Comparison of ENCODE assay signal across 8 mouse cellular contexts in the genomic region with DNA sequence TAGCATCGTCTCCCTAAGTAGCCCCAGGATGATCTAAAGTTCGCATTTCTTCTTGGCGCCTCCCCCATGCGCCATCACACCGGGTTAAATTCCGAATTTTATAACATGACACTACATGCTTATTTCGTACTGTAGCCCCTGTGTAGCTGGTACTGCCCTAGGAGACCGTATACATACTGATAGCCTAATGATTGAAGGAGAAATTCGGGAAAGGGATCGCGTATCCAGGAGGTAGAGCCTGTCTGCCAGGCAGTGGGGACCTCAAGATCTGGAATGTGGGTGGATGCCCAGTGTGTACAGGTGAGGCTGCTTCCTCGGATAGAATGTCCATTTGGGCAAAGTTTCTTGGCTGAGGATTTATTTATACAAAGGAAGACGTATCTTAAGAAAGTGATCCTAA. TPM values are rescaled to one million over a fixed set of nuclear protein-coding genes. Genes with fewer than 3 reads are reported as not detected.
A peak's percentile ranks its signal among the peaks of the same experiment; 100 is the strongest.
DNase-seq lines count a peak whose midpoint lies in the region; ATAC-seq and TF ChIP-seq lines count a peak whose summit lies in the region.

No protein-coding gene starts in this region.

- ATAC-seq in heart, embryonic 11.5 days (replicated peaks; ENCODE audit: insufficient number of reproducible peaks, low FRiP score, low TSS enrichment): no peak
- no peak for ATAC-seq in hindbrain, embryonic 12.5 days (ENCODE audit: low FRiP score)

- peak overlapping the region; percentile 91 for H3K4me3 ChIP-seq in heart, embryonic 11.5 days (ENCODE audit: low read depth, low read length)
- peak overlapping the region; percentile 88 for H3K4me3 ChIP-seq in bone marrow, adult 2 months (replicated peaks; ENCODE audit: control insufficient read depth, low read depth, low read length)
- peak overlapping the region; percentile 89 for H3K4me3 ChIP-seq in hindbrain, embryonic 12.5 days
- H3K4me3 ChIP-seq in midbrain, embryonic 10.5 days: peak overlapping the region; percentile 94

- no peaks in the 10 kb centered on the region for H3K9me3 ChIP-seq in heart, embryonic 11.5 days (replicated peaks; ENCODE audit: control insufficient read depth, low read length)
- H3K9me3 ChIP-seq in hindbrain, embryonic 12.5 days (replicated peaks): no peaks in the 10 kb centered on the region
- no peaks in the 10 kb centered on the region for H3K9me3 ChIP-seq in midbrain, embryonic 10.5 days (replicated peaks)

- no peak for TF ChIP-seq CTCF in bone marrow, adult 2 months (IDR thresholded peaks at IDR 0.05; ENCODE audit: control insufficient read depth, insufficient read depth, low read length)

- H3K27ac ChIP-seq in heart, embryonic 11.5 days (ENCODE audit: low read depth, low read length): peak overlapping the region; percentile 69; the same call in 1 of the 2 replicates
- H3K27ac ChIP-seq in bone marrow, adult 2 months (ENCODE audit: control insufficient read depth, insufficient read depth, low read depth, low read length, poor library complexity): no peak overlapping the region
- H3K27ac ChIP-seq in hindbrain, embryonic 12.5 days: peak overlapping the region; percentile 95; the same call in 1 of the 2 replicates
- H3K27ac ChIP-seq in midbrain, embryonic 10.5 days (replicated peaks): peak overlapping the region; percentile 93

- no peak for DNase-seq in heart, postnatal 4 days
- no peak for DNase-seq in midbrain, embryonic 10.5 days (ENCODE audit: low spot score)
- no peak for DNase-seq in ovary, postnatal 36 days (ENCODE audit: low spot score)
- no peak for DNase-seq in adrenal gland, postnatal 10 days
- no peak for DNase-seq in urinary bladder, postnatal 36 days (ENCODE audit: low spot score in 2 of 2)

- no peak for TF ChIP-seq POLR2A in bone marrow, adult 2 months (IDR thresholded peaks at IDR 0.05; ENCODE audit: borderline replicate concordance, control insufficient read depth, low read depth, low read length)

- peak overlapping the region; percentile 62 for H3K9ac ChIP-seq in heart, embryonic 11.5 days (ENCODE audit: low read depth, low read length)
- peak overlapping the region; percentile 42 for H3K9ac ChIP-seq in hindbrain, embryonic 12.5 days

- no peaks in the 10 kb centered on the region for H3K27me3 ChIP-seq in heart, embryonic 11.5 days (ENCODE audit: control insufficient read depth, insufficient read depth, low read length)
- H3K27me3 ChIP-seq in hindbrain, embryonic 12.5 days: peaks cover 7% of the 10 kb centered on the region
- peaks cover 17% of the 10 kb centered on the region for H3K27me3 ChIP-seq in midbrain, embryonic 10.5 days (ENCODE audit: low read depth, poor library complexity, severe bottlenecking)

- peaks cover 12% of the 10 kb centered on the region; the same call in 1 of the 2 replicates for H3K36me3 ChIP-seq in heart, embryonic 11.5 days (ENCODE audit: control insufficient read depth, insufficient read depth, low read length)
- H3K36me3 ChIP-seq in hindbrain, embryonic 12.5 days: peaks cover 25% of the 10 kb centered on the region
- H3K36me3 ChIP-seq in midbrain, embryonic 10.5 days: peaks cover 31% of the 10 kb centered on the region

- H3K4me1 ChIP-seq in heart, embryonic 11.5 days (ENCODE audit: control insufficient read depth, insufficient read depth, low read length): peaks cover 15% of the 10 kb centered on the region
- H3K4me1 ChIP-seq in bone marrow, adult 2 months (ENCODE audit: control insufficient read depth, insufficient read depth, low read length): peaks cover 3% of the 10 kb centered on the region
- peaks cover 25% of the 10 kb centered on the region for H3K4me1 ChIP-seq in hindbrain, embryonic 12.5 days
- H3K4me1 ChIP-seq in midbrain, embryonic 10.5 days: peaks cover 31% of the 10 kb centered on the region

- WGBS in heart, embryonic 11.5 days (ENCODE audit: insufficient replicate concordance): 33% methylated on average over 13 of the region's 13 CpGs
- WGBS in bone marrow, adult 2 months: 24% methylated on average over 13 of the region's 13 CpGs
- 31% methylated on average over 13 of the region's 13 CpGs for WGBS in hindbrain, embryonic 12.5 days
- 34% methylated on average over 13 of the region's 13 CpGs for WGBS in midbrain, embryonic 10.5 days

- peak overlapping the region; percentile 70 for H3K4me2 ChIP-seq in heart, embryonic 11.5 days
- peak overlapping the region; percentile 65 for H3K4me2 ChIP-seq in hindbrain, embryonic 12.5 days (replicated peaks)

RNA-seq across cellular contexts. Expression of gene Dynll1, which starts 0.8 kb away (rescaled TPM):
- polyA plus RNA-seq in heart, embryonic 11.5 days (2014; fragmentation: Nextera tagmentation; extraction: Ambion mirVana): 1,523 and 1,540 TPM in 2 replicates
- total RNA-seq in heart, postnatal 4 days (2021): 100 to 1,000 TPM; 318 to 355 TPM
- 139 and 177 TPM in 2 replicates for polyA plus RNA-seq in bone marrow, adult 2 months (2011; ENCODE audit: insufficient read depth, insufficient read length, low replicate concordance, missing spikeins)
- 1,295 and 1,383 TPM in 2 replicates for polyA plus RNA-seq in hindbrain, embryonic 12.5 days (2016; fragmentation: Nextera tagmentation; extraction: Ambion mirVana)
- 1,606 and 1,767 TPM in 2 replicates for polyA plus RNA-seq in midbrain, embryonic 10.5 days (2016; fragmentation: Nextera tagmentation; extraction: Ambion mirVana)
- total RNA-seq in adrenal gland, postnatal 10 days (2021): 100 to 1,000 TPM; 243 to 258 TPM

RNA-seq across cellular contexts. Expression of gene Coq5, which starts 22.1 kb away (rescaled TPM):
- polyA plus RNA-seq in heart, embryonic 11.5 days (2014; fragmentation: Nextera tagmentation; extraction: Ambion mirVana): 79.6 and 81.8 TPM in 2 replicates
- 100 to 1,000 TPM; 113 to 117 TPM for total RNA-seq in heart, postnatal 4 days (2021)
- 24.4 and 32.9 TPM in 2 replicates for polyA plus RNA-seq in bone marrow, adult 2 months (2011; ENCODE audit: insufficient read depth, insufficient read length, low replicate concordance, missing spikeins)
- 48.1 and 51.3 TPM in 2 replicates for polyA plus RNA-seq in hindbrain, embryonic 12.5 days (2016; fragmentation: Nextera tagmentation; extraction: Ambion mirVana)
- 57.3 and 61.1 TPM in 2 replicates for polyA plus RNA-seq in midbrain, embryonic 10.5 days (2016; fragmentation: Nextera tagmentation; extraction: Ambion mirVana)
- total RNA-seq in adrenal gland, postnatal 10 days (2021): 100 to 1,000 TPM in 1 of 2 experiments, 10 to 100 TPM in 1; 90.7 to 114 TPM

RNA-seq across cellular contexts. Expression of gene Srsf9, which starts 25.4 kb away (rescaled TPM):
- 140 and 149 TPM in 2 replicates for polyA plus RNA-seq in heart, embryonic 11.5 days (2014; fragmentation: Nextera tagmentation; extraction: Ambion mirVana)
- 10 to 100 TPM; 39.1 to 42.4 TPM for total RNA-seq in heart, postnatal 4 days (2021)
- 61.2 and 61.4 TPM in 2 replicates for polyA plus RNA-seq in bone marrow, adult 2 months (2011; ENCODE audit: insufficient read depth, insufficient read length, low replicate concordance, missing spikeins)
- 306 and 309 TPM in 2 replicates for polyA plus RNA-seq in hindbrain, embryonic 12.5 days (2016; fragmentation: Nextera tagmentation; extraction: Ambion mirVana)
- 396 and 421 TPM in 2 replicates for polyA plus RNA-seq in midbrain, embryonic 10.5 days (2016; fragmentation: Nextera tagmentation; extraction: Ambion mirVana)
- 10 to 100 TPM; 67.1 to 70.7 TPM for total RNA-seq in adrenal gland, postnatal 10 days (2021)

RNA-seq across cellular contexts. Expression of gene Rnf10, which starts 28.9 kb away (rescaled TPM):
- polyA plus RNA-seq in heart, embryonic 11.5 days (2014; fragmentation: Nextera tagmentation; extraction: Ambion mirVana): 58.0 and 77.3 TPM in 2 replicates
- total RNA-seq in heart, postnatal 4 days (2021): 100 to 1,000 TPM; 277 to 284 TPM
- polyA plus RNA-seq in bone marrow, adult 2 months (2011; ENCODE audit: insufficient read depth, insufficient read length, low replicate concordance, missing spikeins): 165 and 203 TPM in 2 replicates
- 197 and 202 TPM in 2 replicates for polyA plus RNA-seq in hindbrain, embryonic 12.5 days (2016; fragmentation: Nextera tagmentation; extraction: Ambion mirVana)
- 133 and 134 TPM in 2 replicates for polyA plus RNA-seq in midbrain, embryonic 10.5 days (2016; fragmentation: Nextera tagmentation; extraction: Ambion mirVana)
- total RNA-seq in adrenal gland, postnatal 10 days (2021): 100 to 1,000 TPM; 228 to 254 TPM

RNA-seq across cellular contexts. Expression of gene Gatc, which starts 39.4 kb away (rescaled TPM):
- polyA plus RNA-seq in heart, embryonic 11.5 days (2014; fragmentation: Nextera tagmentation; extraction: Ambion mirVana): 27.0 and 31.0 TPM in 2 replicates
- 10 to 100 TPM; 17.3 to 19.3 TPM for total RNA-seq in heart, postnatal 4 days (2021)
- polyA plus RNA-seq in bone marrow, adult 2 months (2011; ENCODE audit: insufficient read depth, insufficient read length, low replicate concordance, missing spikeins): 7.3 and 7.8 TPM in 2 replicates
- polyA plus RNA-seq in hindbrain, embryonic 12.5 days (2016; fragmentation: Nextera tagmentation; extraction: Ambion mirVana): 31.6 and 38.6 TPM in 2 replicates
- polyA plus RNA-seq in midbrain, embryonic 10.5 days (2016; fragmentation: Nextera tagmentation; extraction: Ambion mirVana): 36.9 and 41.3 TPM in 2 replicates
- total RNA-seq in adrenal gland, postnatal 10 days (2021): 10 to 100 TPM; 19.1 to 20.1 TPM
